Comparison of ENCODE assay signal across 25 mouse cellular contexts in genomic region chr12:113364023-113364422, GRCm38 (mm10).
DNase-seq lines count a peak whose midpoint lies in the region; ATAC-seq lines count a peak whose summit lies in the region.
"Had no signal": no experiment of that assay in that cellular context is flagged by ENCODE, and none has a peak within 500 bp of the region (broad histone marks: within the 10 kb centered on the region; RNA-seq: fewer than 3 reads in every experiment).

No protein-coding gene starts in this region.

- H3K9me3 ChIP-seq in heart, embryonic 12.5 days (replicated peaks), result no peaks in the 10 kb centered on the region
- H3K9me3 ChIP-seq in lung, embryonic 15.5 days, result no peaks in the 10 kb centered on the region
- H3K9me3 ChIP-seq in embryonic facial prominence, embryonic 12.5 days, result 0 out of 2 replicates have a peak, but pooled peaks cover 2% of the 10 kb centered on the region
- no peaks in the 10 kb centered on the region for H3K9me3 ChIP-seq in limb, embryonic 15.5 days
- H3K9me3 ChIP-seq: liver, embryonic 13.5 days; neural tube, embryonic 13.5 days had no signal

- DNase-seq in heart, postnatal 25 days (ENCODE audit: low spot score), result no peak
- no peak for DNase-seq in lung, adult 18-20 months
- DNase-seq: adrenal gland, adult 2 months; adrenal gland, postnatal 36 days; B cell, adult 2 months; cerebellum, adult 18-20 months; cerebellum, postnatal 10 days; forebrain, postnatal 0 days; heart, postnatal 10 days; kidney, adult 11 months; kidney, postnatal 14 days; layer of hippocampus, adult 9-11 months; liver, embryonic 13.5 days; lung, adult 2 months; lung, postnatal 14 days; right cerebral cortex, postnatal 4 days had no signal

- H3K4me2 ChIP-seq in heart, embryonic 12.5 days, result no peak overlapping the region
- no peak overlapping the region for H3K4me2 ChIP-seq in lung, embryonic 15.5 days
- no peak overlapping the region for H3K4me2 ChIP-seq in embryonic facial prominence, embryonic 12.5 days (replicated peaks)
- H3K4me2 ChIP-seq in limb, embryonic 15.5 days, result no peak overlapping the region
- H3K4me2 ChIP-seq: heart, embryonic 13.5 days; hindbrain, embryonic 12.5 days; liver, embryonic 13.5 days; neural tube, embryonic 13.5 days had no signal

- no peak overlapping the region for H3K4me3 ChIP-seq in heart, embryonic 12.5 days
- no peak overlapping the region for H3K4me3 ChIP-seq in lung, embryonic 15.5 days
- H3K4me3 ChIP-seq in embryonic facial prominence, embryonic 12.5 days, result no peak overlapping the region
- no peak overlapping the region for H3K4me3 ChIP-seq in limb, embryonic 15.5 days
- H3K4me3 ChIP-seq: forebrain, embryonic 10.5 days; heart, embryonic 13.5 days; hindbrain, embryonic 12.5 days; liver, embryonic 13.5 days; neural tube, embryonic 13.5 days had no signal

- H3K27ac ChIP-seq in heart, embryonic 12.5 days (ENCODE audit: poor library complexity, severe bottlenecking), result no peak overlapping the region
- H3K27ac ChIP-seq in lung, embryonic 15.5 days, result no peak overlapping the region
- no peak overlapping the region for H3K27ac ChIP-seq in embryonic facial prominence, embryonic 12.5 days
- no peak overlapping the region for H3K27ac ChIP-seq in limb, embryonic 15.5 days
- H3K27ac ChIP-seq: forebrain, embryonic 10.5 days; heart, embryonic 13.5 days; hindbrain, embryonic 12.5 days; liver, embryonic 13.5 days; neural tube, embryonic 13.5 days had no signal

- no peaks in the 10 kb centered on the region for H3K27me3 ChIP-seq in heart, embryonic 12.5 days (replicated peaks)
- no peaks in the 10 kb centered on the region for H3K27me3 ChIP-seq in lung, embryonic 15.5 days
- no peaks in the 10 kb centered on the region for H3K27me3 ChIP-seq in embryonic facial prominence, embryonic 12.5 days
- H3K27me3 ChIP-seq in limb, embryonic 15.5 days, result no peaks in the 10 kb centered on the region
- H3K27me3 ChIP-seq: heart, embryonic 13.5 days; hindbrain, embryonic 12.5 days; liver, embryonic 13.5 days; neural tube, embryonic 13.5 days had no signal

- H3K4me1 ChIP-seq in heart, embryonic 12.5 days (replicated peaks), result no peaks in the 10 kb centered on the region
- H3K4me1 ChIP-seq in lung, embryonic 15.5 days, result no peaks in the 10 kb centered on the region
- no peaks in the 10 kb centered on the region for H3K4me1 ChIP-seq in embryonic facial prominence, embryonic 12.5 days
- no peaks in the 10 kb centered on the region for H3K4me1 ChIP-seq in limb, embryonic 15.5 days
- H3K4me1 ChIP-seq: forebrain, embryonic 10.5 days; heart, embryonic 13.5 days; hindbrain, embryonic 12.5 days; liver, embryonic 13.5 days; neural tube, embryonic 13.5 days had no signal

- intact Hi-C loops in heart, postnatal 25 days (cut with DNase I), result no loop called here

- peak; percentile 22; the same call in 1 of the 2 replicates for ATAC-seq in heart, embryonic 12.5 days (ENCODE audit: insufficient number of reproducible peaks, low FRiP score)
- peak; percentile 43 for ATAC-seq in lung, embryonic 15.5 days (ENCODE audit: borderline replicate concordance, extremely low read depth, low FRiP score, low TSS enrichment)
- 0 out of 2 replicates have a peak, but pooled peaks have one; percentile 62 for ATAC-seq in embryonic facial prominence, embryonic 12.5 days (ENCODE audit: insufficient number of reproducible peaks, insufficient read depth, low FRiP score, low TSS enrichment)
- peak; percentile 20; the same call in 1 of the 2 replicates for ATAC-seq in limb, embryonic 15.5 days (ENCODE audit: insufficient number of reproducible peaks, low FRiP score, low TSS enrichment, low read depth)
- ATAC-seq: activated CD4-positive, CD25-positive, alpha-beta regulatory T cell, adult 4 months; forebrain, postnatal 0 days had no signal

- H3K9ac ChIP-seq in heart, embryonic 12.5 days, result no peak overlapping the region
- no peak overlapping the region for H3K9ac ChIP-seq in lung, embryonic 15.5 days
- no peak overlapping the region for H3K9ac ChIP-seq in embryonic facial prominence, embryonic 12.5 days
- H3K9ac ChIP-seq in limb, embryonic 15.5 days, result no peak overlapping the region
- H3K9ac ChIP-seq: forebrain, postnatal 0 days; heart, embryonic 13.5 days; hindbrain, embryonic 12.5 days; liver, embryonic 13.5 days; neural tube, embryonic 13.5 days had no signal

- H3K36me3 ChIP-seq in heart, embryonic 12.5 days, result no peaks in the 10 kb centered on the region
- no peaks in the 10 kb centered on the region for H3K36me3 ChIP-seq in lung, embryonic 15.5 days
- no peaks in the 10 kb centered on the region for H3K36me3 ChIP-seq in embryonic facial prominence, embryonic 12.5 days
- H3K36me3 ChIP-seq in limb, embryonic 15.5 days, result no peaks in the 10 kb centered on the region
- H3K36me3 ChIP-seq: forebrain, embryonic 10.5 days; heart, embryonic 13.5 days; hindbrain, embryonic 12.5 days; liver, embryonic 13.5 days; neural tube, embryonic 13.5 days had no signal
